Mouse (Mus musculus): ENCODE results near the gene Olfr701. TPM values are rescaled to one million over a fixed set of nuclear protein-coding genes. Genes with fewer than 3 reads are reported as not detected.

Gene Olfr701
- total and polyA plus RNA-seq, 3 experiments = not detected

- Histone ChIP-seq H3K27me3 (ENCODE audit: control insufficient read depth in 1 of 2, insufficient read depth in 2 of 2, low read length in 2 of 2) (no peaks in the 10 kb centered on the region), H3K9ac (ENCODE audit: control insufficient read depth, low read depth, low read length, poor library complexity, severe bottlenecking) (no peak within 1 kb of the TSS), H3K79me2 (ENCODE audit: control insufficient read depth, insufficient read depth, low read length, poor library complexity) (no peaks in the 10 kb centered on the region), H3K4me3 (ENCODE audit: control insufficient read depth in 1 of 2, insufficient read depth in 1 of 2, low read depth in 2 of 2, low read length in 2 of 2) (no peak within 1 kb of the TSS), H3K4me1 (ENCODE audit: control insufficient read depth in 1 of 2, insufficient read depth in 2 of 2, low read length in 2 of 2) (no peaks in the 10 kb centered on the region), H3K36me3 (ENCODE audit: control insufficient read depth in 1 of 2, insufficient read depth in 2 of 2, low read length in 2 of 2) (no peaks in the 10 kb centered on the region), H3K9me3 (replicated peaks; ENCODE audit: insufficient read depth, low read length) (no peaks in the 10 kb centered on the region), H3K27ac (ENCODE audit: control insufficient read depth, low read depth, low read length) (no peak within 1 kb of the TSS)
- DNase-seq (ENCODE audit: low read depth, low spot score) = no peak
- no peak for TF ChIP-seq ZC3H11A (IDR thresholded peaks at IDR 0.05; ENCODE audit: low read depth, low read length)
Measured at GRCm38 (mm10) chr7:106843060-106843459, 29.1 kb downstream of the Olfr701 start, which contains the start of gene Olfr703. Gene Olfr703, plus strand, starts transcription at chr7:106843360.

DNA sequence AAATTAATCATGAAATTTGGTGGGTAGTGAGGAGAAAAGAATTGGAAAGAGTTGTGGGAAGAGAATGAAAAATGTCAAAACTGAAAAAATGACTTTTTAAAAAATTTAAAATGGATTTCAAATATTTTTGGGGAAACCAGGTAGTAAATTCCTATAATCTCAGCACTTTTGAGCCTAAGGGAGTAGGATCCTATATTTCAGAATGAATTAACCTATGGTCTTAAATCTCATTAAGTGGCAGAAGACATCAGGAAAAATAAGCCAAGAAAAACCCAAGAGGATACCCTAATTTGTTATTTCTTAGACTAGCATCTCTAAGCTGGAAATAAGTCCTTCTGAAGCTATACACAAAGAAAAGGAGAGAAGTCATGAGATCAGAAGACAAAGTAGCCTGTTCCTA lies 49.0 kb downstream of the Olfr701 start, which contains the start of gene Olfr704:
Gene Olfr704 (plus strand): TSS at position 301 of the 400 bp plus-strand sequence.
- Histone ChIP-seq H3K79me2 (ENCODE audit: control insufficient read depth, insufficient read depth, low read length, poor library complexity) (no peaks in the 10 kb centered on the region), H3K9me3 (replicated peaks; ENCODE audit: insufficient read depth, low read length) (no peaks in the 10 kb centered on the region), H3K9ac (ENCODE audit: control insufficient read depth, low read depth, low read length, poor library complexity, severe bottlenecking) (no peak within 1 kb of the TSS), H3K27me3 (ENCODE audit: control insufficient read depth in 1 of 2, insufficient read depth in 2 of 2, low read length in 2 of 2) (no peaks in the 10 kb centered on the region), H3K36me3 (ENCODE audit: control insufficient read depth in 1 of 2, insufficient read depth in 2 of 2, low read length in 2 of 2) (no peaks in the 10 kb centered on the region), H3K4me1 (ENCODE audit: control insufficient read depth in 1 of 2, insufficient read depth in 2 of 2, low read length in 2 of 2) (no peaks in the 10 kb centered on the region), H3K4me3 (ENCODE audit: control insufficient read depth in 1 of 2, insufficient read depth in 1 of 2, low read depth in 2 of 2, low read length in 2 of 2) (no peak within 1 kb of the TSS), H3K27ac (ENCODE audit: control insufficient read depth, low read depth, low read length) (no peak within 1 kb of the TSS)
- DNase-seq (ENCODE audit: low read depth, low spot score) = no peak
- no peak for TF ChIP-seq SMC3 (IDR thresholded peaks at IDR 0.05; ENCODE audit: low read depth, low read length)
- no peak for TF ChIP-seq MAFK (IDR thresholded peaks at IDR 0.05; ENCODE audit: borderline replicate concordance, low read depth, low read length)
- TF ChIP-seq TCF12 (IDR thresholded peaks at IDR 0.05; ENCODE audit: low read depth, low read length) = no peak
- TF ChIP-seq GATA1 (IDR thresholded peaks at IDR 0.05; ENCODE audit: low read depth, low read length) = no peak
- TF ChIP-seq MAX (IDR thresholded peaks at IDR 0.05; ENCODE audit: low read length) = no peak
- no peak for TF ChIP-seq EP300 (IDR thresholded peaks at IDR 0.05; ENCODE audit: low read depth in 1 of 2, low read length in 2 of 2)
- no peak for TF ChIP-seq ZNF384 (IDR thresholded peaks at IDR 0.05; ENCODE audit: low read depth, low read length)
- TF ChIP-seq MAZ (IDR thresholded peaks at IDR 0.05; ENCODE audit: low read depth, low read length) = no peak
- no peak for TF ChIP-seq ETS1 (IDR thresholded peaks at IDR 0.05; ENCODE audit: low read depth, low read length)
- no peak for TF ChIP-seq TAL1 (IDR thresholded peaks at IDR 0.05; ENCODE audit: low read length)
- no peak for TF ChIP-seq HCFC1 (IDR thresholded peaks at IDR 0.05; ENCODE audit: low read depth, low read length)
- TF ChIP-seq MYB (IDR thresholded peaks at IDR 0.05; ENCODE audit: low read depth, low read length) = no peak
- no peak for TF ChIP-seq GABPA (IDR thresholded peaks at IDR 0.05; ENCODE audit: low read depth, low read length)
- TF ChIP-seq CTCF (IDR thresholded peaks at IDR 0.05 in 2 of 3, conservative IDR thresholded peaks at IDR 0.05 in 1 of 3; ENCODE audit: control insufficient read depth in 1 of 3, insufficient read depth in 1 of 3, low read depth in 2 of 3, low read length in 3 of 3, poor library complexity in 1 of 3, severe bottlenecking in 1 of 3) = no peak
- TF ChIP-seq TBP (IDR thresholded peaks at IDR 0.05; ENCODE audit: low read depth, low read length) = no peak
- no peak for TF ChIP-seq NRF1 (IDR thresholded peaks at IDR 0.05; ENCODE audit: insufficient read depth, low read depth, low read length, poor library complexity, severe bottlenecking)

Other genes with a start within 250 kb of the Olfr701 start
- not detected in 2 replicates for gene Olfr693, start 133.5 kb upstream of the Olfr701 start, total RNA-seq (2012; rRNA removed)
- gene Olfr693, start 133.5 kb upstream of the Olfr701 start, polyA plus RNA-seq (2012; ENCODE audit: insufficient read depth in 1 of 2, insufficient read length in 2 of 2, low read depth in 1 of 2, low replicate concordance in 2 of 2, missing spikeins in 1 of 2) = not detected
- not detected in 2 replicates for gene Olfr694, start 122.3 kb upstream of the Olfr701 start, total RNA-seq (2012; rRNA removed)
- not detected for gene Olfr694, start 122.3 kb upstream of the Olfr701 start, polyA plus RNA-seq (2012; ENCODE audit: insufficient read depth in 1 of 2, insufficient read length in 2 of 2, low read depth in 1 of 2, low replicate concordance in 2 of 2, missing spikeins in 1 of 2)
- gene Olfr695, start 97.7 kb upstream of the Olfr701 start, total RNA-seq (2012; rRNA removed) = not detected in 2 replicates
- not detected for gene Olfr695, start 97.7 kb upstream of the Olfr701 start, polyA plus RNA-seq (2012; ENCODE audit: insufficient read depth in 1 of 2, insufficient read length in 2 of 2, low read depth in 1 of 2, low replicate concordance in 2 of 2, missing spikeins in 1 of 2)
- not detected in 2 replicates for gene Olfr697, start 71.7 kb upstream of the Olfr701 start, total RNA-seq (2012; rRNA removed)
- gene Olfr697, start 71.7 kb upstream of the Olfr701 start, polyA plus RNA-seq (2012; ENCODE audit: insufficient read depth in 1 of 2, insufficient read length in 2 of 2, low read depth in 1 of 2, low replicate concordance in 2 of 2, missing spikeins in 1 of 2) = not detected
- not detected in 2 replicates for gene Olfr698, start 58.7 kb upstream of the Olfr701 start, total RNA-seq (2012; rRNA removed)
- not detected for gene Olfr698, start 58.7 kb upstream of the Olfr701 start, polyA plus RNA-seq (2012; ENCODE audit: insufficient read depth in 1 of 2, insufficient read length in 2 of 2, low read depth in 1 of 2, low replicate concordance in 2 of 2, missing spikeins in 1 of 2)
- not detected in 2 replicates for gene Olfr699, start 20.9 kb upstream of the Olfr701 start, total RNA-seq (2012; rRNA removed)
- gene Olfr699, start 20.9 kb upstream of the Olfr701 start, polyA plus RNA-seq (2012; ENCODE audit: insufficient read depth in 1 of 2, insufficient read length in 2 of 2, low read depth in 1 of 2, low replicate concordance in 2 of 2, missing spikeins in 1 of 2) = not detected
- gene Olfr700, start 5.3 kb upstream of the Olfr701 start, total RNA-seq (2012; rRNA removed) = not detected in 2 replicates
- gene Olfr700, start 5.3 kb upstream of the Olfr701 start, polyA plus RNA-seq (2012; ENCODE audit: insufficient read depth in 1 of 2, insufficient read length in 2 of 2, low read depth in 1 of 2, low replicate concordance in 2 of 2, missing spikeins in 1 of 2) = not detected
- gene Olfr702, start 19.8 kb downstream of the Olfr701 start, total RNA-seq (2012; rRNA removed) = not detected in 2 replicates
- not detected for gene Olfr702, start 19.8 kb downstream of the Olfr701 start, polyA plus RNA-seq (2012; ENCODE audit: insufficient read depth in 1 of 2, insufficient read length in 2 of 2, low read depth in 1 of 2, low replicate concordance in 2 of 2, missing spikeins in 1 of 2)
- not detected in 2 replicates for gene Olfr703, start 29.2 kb downstream of the Olfr701 start, total RNA-seq (2012; rRNA removed)
- not detected for gene Olfr703, start 29.2 kb downstream of the Olfr701 start, polyA plus RNA-seq (2012; ENCODE audit: insufficient read depth in 1 of 2, insufficient read length in 2 of 2, low read depth in 1 of 2, low replicate concordance in 2 of 2, missing spikeins in 1 of 2)
- not detected in 2 replicates for gene Olfr704, start 49.1 kb downstream of the Olfr701 start, total RNA-seq (2012; rRNA removed)
- gene Olfr704, start 49.1 kb downstream of the Olfr701 start, polyA plus RNA-seq (2012; ENCODE audit: insufficient read depth in 1 of 2, insufficient read length in 2 of 2, low read depth in 1 of 2, low replicate concordance in 2 of 2, missing spikeins in 1 of 2) = not detected
- gene Olfr705, start 62.8 kb downstream of the Olfr701 start, total RNA-seq (2012; rRNA removed) = not detected in 2 replicates
- not detected for gene Olfr705, start 62.8 kb downstream of the Olfr701 start, polyA plus RNA-seq (2012; ENCODE audit: insufficient read depth in 1 of 2, insufficient read length in 2 of 2, low read depth in 1 of 2, low replicate concordance in 2 of 2, missing spikeins in 1 of 2)
- not detected in 2 replicates for gene Olfr706, start 74.0 kb downstream of the Olfr701 start, total RNA-seq (2012; rRNA removed)
- not detected for gene Olfr706, start 74.0 kb downstream of the Olfr701 start, polyA plus RNA-seq (2012; ENCODE audit: insufficient read depth in 1 of 2, insufficient read length in 2 of 2, low read depth in 1 of 2, low replicate concordance in 2 of 2, missing spikeins in 1 of 2)
- gene Olfr707, start 87.1 kb downstream of the Olfr701 start, total RNA-seq (2012; rRNA removed) = not detected in 2 replicates
- gene Olfr707, start 87.1 kb downstream of the Olfr701 start, polyA plus RNA-seq (2012; ENCODE audit: insufficient read depth in 1 of 2, insufficient read length in 2 of 2, low read depth in 1 of 2, low replicate concordance in 2 of 2, missing spikeins in 1 of 2) = not detected
- not detected in 2 replicates for gene Olfr1532-ps1, start 93.9 kb downstream of the Olfr701 start, total RNA-seq (2012; rRNA removed)
- gene Olfr1532-ps1, start 93.9 kb downstream of the Olfr701 start, polyA plus RNA-seq (2012; ENCODE audit: insufficient read depth in 1 of 2, insufficient read length in 2 of 2, low read depth in 1 of 2, low replicate concordance in 2 of 2, missing spikeins in 1 of 2) = not detected
- not detected in 2 replicates for gene Olfr709-ps1, start 118.1 kb downstream of the Olfr701 start, total RNA-seq (2012; rRNA removed)
- not detected for gene Olfr709-ps1, start 118.1 kb downstream of the Olfr701 start, polyA plus RNA-seq (2012; ENCODE audit: insufficient read depth in 1 of 2, insufficient read length in 2 of 2, low read depth in 1 of 2, low replicate concordance in 2 of 2, missing spikeins in 1 of 2)
- not detected in 2 replicates for gene Olfr710, start 134.2 kb downstream of the Olfr701 start, total RNA-seq (2012; rRNA removed)
- not detected for gene Olfr710, start 134.2 kb downstream of the Olfr701 start, polyA plus RNA-seq (2012; ENCODE audit: insufficient read depth in 1 of 2, insufficient read length in 2 of 2, low read depth in 1 of 2, low replicate concordance in 2 of 2, missing spikeins in 1 of 2)
- gene Olfr6, start 149.8 kb downstream of the Olfr701 start, total RNA-seq (2012; rRNA removed) = not detected in 2 replicates
- gene Olfr6, start 149.8 kb downstream of the Olfr701 start, polyA plus RNA-seq (2012; ENCODE audit: insufficient read depth in 1 of 2, insufficient read length in 2 of 2, low read depth in 1 of 2, low replicate concordance in 2 of 2, missing spikeins in 1 of 2) = not detected
- not detected in 2 replicates for gene Olfr711, start 161.3 kb downstream of the Olfr701 start, total RNA-seq (2012; rRNA removed)
- not detected for gene Olfr711, start 161.3 kb downstream of the Olfr701 start, polyA plus RNA-seq (2012; ENCODE audit: insufficient read depth in 1 of 2, insufficient read length in 2 of 2, low read depth in 1 of 2, low replicate concordance in 2 of 2, missing spikeins in 1 of 2)
- not detected in 2 replicates for gene Olfr2, start 191.9 kb downstream of the Olfr701 start, total RNA-seq (2012; rRNA removed)
- not detected for gene Olfr2, start 191.9 kb downstream of the Olfr701 start, polyA plus RNA-seq (2012; ENCODE audit: insufficient read depth in 1 of 2, insufficient read length in 2 of 2, low read depth in 1 of 2, low replicate concordance in 2 of 2, missing spikeins in 1 of 2)
- gene Olfr713, start 217.0 kb downstream of the Olfr701 start, total RNA-seq (2012; rRNA removed) = not detected in 2 replicates
- not detected for gene Olfr713, start 217.0 kb downstream of the Olfr701 start, polyA plus RNA-seq (2012; ENCODE audit: insufficient read depth in 1 of 2, insufficient read length in 2 of 2, low read depth in 1 of 2, low replicate concordance in 2 of 2, missing spikeins in 1 of 2)

Measured in MEL (cell line).